Mouse (Mus musculus): Measurements from ENCODE around the gene Csad.

DNA sequence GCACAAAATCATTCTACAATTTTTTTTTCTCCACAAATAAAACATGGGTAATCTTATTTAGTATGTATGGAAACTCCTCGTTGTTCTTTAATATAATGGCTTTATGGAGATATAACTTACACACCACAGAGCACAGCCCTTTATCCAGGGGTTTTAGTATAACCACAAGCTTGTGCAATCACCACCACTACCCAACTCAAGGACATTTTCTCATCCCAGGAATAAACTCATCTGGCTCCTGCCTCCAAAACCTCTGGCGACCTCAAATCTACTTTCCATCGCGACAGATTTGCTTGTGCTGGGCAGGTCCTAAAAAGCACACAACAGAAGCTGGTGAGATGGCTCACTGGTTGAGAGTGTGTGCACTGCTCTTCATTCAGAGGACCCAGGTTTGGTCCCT, 10.9 kb downstream of the Csad start:
- TF ChIP-seq HCFC1 (IDR thresholded peaks at IDR 0.05; ENCODE audit: borderline replicate concordance, insufficient read depth, low read length): no peak
- no peak for TF ChIP-seq CHD2 (IDR thresholded peaks at IDR 0.05; ENCODE audit: low read depth, low read length)

Measured in ES-E14 (cell line).